Mouse (Mus musculus): ENCODE results near the gene Gm49776. TPM values are rescaled to one million over a fixed set of nuclear protein-coding genes. Genes with fewer than 3 reads are reported as not detected.

Gene Gm49776
- polyA plus RNA-seq, 1 experiment from 2014 or later, result not detected

- Histone ChIP-seq H3K27me3 (ENCODE audit: control insufficient read depth, insufficient read depth, low read length) (no peaks in the 10 kb centered on the region), H3K4me2 (no peak overlapping the region), H3K36me3 (ENCODE audit: control insufficient read depth, insufficient read depth, low read length) (peaks cover 9% of the 10 kb centered on the region), H3K9me3 (ENCODE audit: control insufficient read depth, low read length) (no peaks in the 10 kb centered on the region), H3K9ac (ENCODE audit: low read length) (no peak overlapping the region), H3K4me3 (ENCODE audit: low read depth, low read length) (no peak overlapping the region), H3K4me1 (ENCODE audit: control insufficient read depth, insufficient read depth, low read length) (peaks cover 8% of the 10 kb centered on the region), H3K27ac (ENCODE audit: low read depth, low read length) (no peak overlapping the region)
- no peak for DNase-seq (ENCODE audit: low spot score, missing footprints)
- no peak for ATAC-seq (ENCODE audit: low FRiP score)
- WGBS, result 87% methylated on average over 11 of the region's 11 CpGs
Observed at GRCm38 (mm10) chr16:18229622-18230021, 28.5 kb downstream of the Gm49776 start.

DNA sequence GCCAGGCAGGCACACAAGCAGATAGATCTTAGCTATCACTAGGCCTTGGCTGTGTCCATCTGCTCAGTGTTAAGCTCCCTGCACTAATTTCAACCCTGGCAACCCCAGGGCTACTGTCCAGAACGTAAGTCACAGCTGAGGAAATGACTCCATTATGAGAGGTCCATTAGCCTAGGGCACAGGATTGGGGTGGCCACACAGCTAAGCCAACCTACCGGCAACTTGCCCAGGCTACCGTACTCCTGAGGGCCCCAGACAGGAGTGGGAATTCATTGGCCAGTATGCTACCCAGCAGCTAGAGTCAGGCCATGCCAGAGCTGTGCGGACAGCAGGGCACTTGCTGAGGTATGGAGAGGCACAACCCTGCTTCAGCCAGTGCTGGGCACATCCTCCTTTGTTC lies 29.3 kb downstream of the Gm49776 start:
- 99% methylated on average over 4 of the region's 4 CpGs for WGBS

DNA sequence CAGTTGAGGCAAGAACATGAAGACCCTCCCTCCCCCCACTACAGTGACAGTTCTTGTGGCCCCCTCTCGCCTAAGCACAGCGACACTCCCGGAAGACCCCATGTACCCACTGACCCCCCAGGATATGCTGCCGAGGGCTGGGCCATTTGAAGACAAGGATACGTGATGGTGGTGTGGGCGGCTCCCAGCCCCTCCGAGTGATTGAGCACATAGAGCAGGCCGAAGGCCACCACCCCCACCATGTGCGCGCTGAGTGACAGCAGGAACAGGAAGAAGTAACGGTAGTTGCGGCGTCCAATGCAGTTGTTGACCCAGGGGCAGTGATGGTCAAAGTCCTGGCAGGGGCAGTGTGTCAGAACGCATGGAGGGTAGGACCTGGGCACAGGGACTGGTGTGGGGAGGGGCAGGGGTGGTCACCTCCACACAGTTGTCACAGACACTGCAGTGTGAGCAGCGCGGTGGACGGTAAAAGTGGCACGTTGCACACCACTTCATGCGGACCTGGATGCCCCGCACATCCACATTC lies 30.2 kb downstream of the Gm49776 start:
- Histone ChIP-seq H3K4me1 (ENCODE audit: control insufficient read depth, insufficient read depth, low read length) (no peaks in the 10 kb centered on the region), H3K36me3 (ENCODE audit: control insufficient read depth, insufficient read depth, low read length) (peaks cover 12% of the 10 kb centered on the region), H3K4me3 (ENCODE audit: low read depth, low read length) (no peak overlapping the region), H3K27ac (ENCODE audit: low read depth, low read length) (no peak overlapping the region), H3K27me3 (ENCODE audit: control insufficient read depth, insufficient read depth, low read length) (no peaks in the 10 kb centered on the region), H3K9ac (ENCODE audit: low read length) (no peak overlapping the region), H3K9me3 (ENCODE audit: control insufficient read depth, low read length) (no peaks in the 10 kb centered on the region), H3K4me2 (no peak overlapping the region)
- ATAC-seq (ENCODE audit: low FRiP score) (no peak), DNase-seq (ENCODE audit: low spot score, missing footprints) (peak; percentile 74)
- 94% methylated on average over 20 of the region's 20 CpGs for WGBS

More for the DNA sequence above, 29.3 kb downstream of the Gm49776 start:
- no peak for ATAC-seq (ENCODE audit: low FRiP score)
- H3K27me3 ChIP-seq (ENCODE audit: control insufficient read depth, insufficient read depth, low read length), result no peaks in the 10 kb centered on the region
- no peaks in the 10 kb centered on the region for H3K9me3 ChIP-seq (ENCODE audit: control insufficient read depth, low read length)
- peaks cover 12% of the 10 kb centered on the region for H3K36me3 ChIP-seq (ENCODE audit: control insufficient read depth, insufficient read depth, low read length)
- no peak overlapping the region for H3K9ac ChIP-seq (ENCODE audit: low read length)
- peaks cover 1% of the 10 kb centered on the region; the same call in 1 of the 2 replicates for H3K4me1 ChIP-seq (ENCODE audit: control insufficient read depth, insufficient read depth, low read length)
- H3K4me2 ChIP-seq, result no peak overlapping the region
- H3K27ac ChIP-seq (ENCODE audit: low read depth, low read length), result no peak overlapping the region
- DNase-seq (ENCODE audit: low spot score, missing footprints), result no peak
- H3K4me3 ChIP-seq (ENCODE audit: low read depth, low read length), result no peak overlapping the region

DNA sequence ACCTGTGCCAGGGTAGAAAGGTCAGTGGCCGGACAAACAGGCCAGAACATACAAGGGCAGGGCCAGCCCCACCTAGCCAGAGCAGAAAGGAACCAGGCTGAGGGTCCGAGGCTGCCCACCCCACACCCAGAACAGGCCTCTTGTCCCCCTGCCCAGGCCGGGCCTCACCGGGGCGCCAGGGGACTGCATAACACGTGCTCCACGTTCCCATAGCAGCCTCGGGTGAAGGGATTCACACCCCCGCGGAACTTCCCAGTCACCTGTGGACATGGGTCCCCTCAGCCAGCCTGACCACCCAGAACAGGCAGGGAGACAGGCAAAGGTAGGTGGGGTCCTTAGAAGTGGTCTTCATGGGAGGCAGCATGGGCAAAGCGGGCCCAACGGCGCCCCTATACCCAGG lies 30.9 kb downstream of the Gm49776 start:
- Histone ChIP-seq H3K9ac (ENCODE audit: low read length) (no peak overlapping the region), H3K4me3 (ENCODE audit: low read depth, low read length) (no peak overlapping the region), H3K9me3 (ENCODE audit: control insufficient read depth, low read length) (no peaks in the 10 kb centered on the region), H3K36me3 (ENCODE audit: control insufficient read depth, insufficient read depth, low read length) (peaks cover 12% of the 10 kb centered on the region), H3K27ac (ENCODE audit: low read depth, low read length) (no peak overlapping the region), H3K27me3 (ENCODE audit: control insufficient read depth, insufficient read depth, low read length) (no peaks in the 10 kb centered on the region), H3K4me2 (no peak overlapping the region), H3K4me1 (ENCODE audit: control insufficient read depth, insufficient read depth, low read length) (no peaks in the 10 kb centered on the region)
- 95% methylated on average over 13 of the region's 13 CpGs for WGBS
- DNase-seq (ENCODE audit: low spot score, missing footprints) (no peak), ATAC-seq (ENCODE audit: low FRiP score) (no peak)

GRCm38 (mm10) chr16:18222188-18222587 lies 35.9 kb downstream of the Gm49776 start:
- Histone ChIP-seq H3K9me3 (ENCODE audit: control insufficient read depth, low read length) (no peaks in the 10 kb centered on the region), H3K36me3 (ENCODE audit: control insufficient read depth, insufficient read depth, low read length) (peaks cover 12% of the 10 kb centered on the region), H3K9ac (ENCODE audit: low read length) (no peak overlapping the region), H3K4me1 (ENCODE audit: control insufficient read depth, insufficient read depth, low read length) (peaks cover 7% of the 10 kb centered on the region), H3K27me3 (ENCODE audit: control insufficient read depth, insufficient read depth, low read length) (no peaks in the 10 kb centered on the region), H3K27ac (ENCODE audit: low read depth, low read length) (no peak overlapping the region), H3K4me3 (ENCODE audit: low read depth, low read length) (no peak overlapping the region), H3K4me2 (no peak overlapping the region)
- no peak for ATAC-seq (ENCODE audit: low FRiP score)
- 87% methylated on average over 11 of the region's 11 CpGs for WGBS
- no peak for DNase-seq (ENCODE audit: low spot score, missing footprints)

DNA sequence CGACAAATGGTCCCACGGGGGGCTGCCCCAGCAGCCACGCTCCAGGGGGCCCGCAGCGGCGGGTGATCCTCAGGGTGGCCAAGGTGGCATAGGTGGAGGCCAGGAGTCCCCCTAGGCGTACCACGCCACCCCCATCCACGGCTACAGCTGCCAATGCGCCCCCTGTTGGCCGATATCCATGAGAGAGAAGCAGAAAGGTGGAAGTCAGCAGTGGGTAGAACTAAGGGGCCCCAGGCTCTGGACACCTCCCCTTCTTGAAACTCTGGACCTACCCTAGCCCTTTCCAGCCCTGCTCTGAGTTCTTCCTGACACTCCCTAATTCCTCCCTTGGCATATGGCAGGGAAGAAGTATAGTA lies 36.6 kb downstream of the Gm49776 start:
- Histone ChIP-seq H3K36me3 (ENCODE audit: control insufficient read depth, insufficient read depth, low read length) (peaks cover 11% of the 10 kb centered on the region), H3K9me3 (ENCODE audit: control insufficient read depth, low read length) (no peaks in the 10 kb centered on the region), H3K4me2 (no peak overlapping the region), H3K4me3 (ENCODE audit: low read depth, low read length) (no peak overlapping the region), H3K27ac (ENCODE audit: low read depth, low read length) (no peak overlapping the region), H3K9ac (ENCODE audit: low read length) (no peak overlapping the region), H3K27me3 (ENCODE audit: control insufficient read depth, insufficient read depth, low read length) (no peaks in the 10 kb centered on the region), H3K4me1 (ENCODE audit: control insufficient read depth, insufficient read depth, low read length) (peaks cover 7% of the 10 kb centered on the region)
- DNase-seq (ENCODE audit: low spot score, missing footprints) (no peak), ATAC-seq (ENCODE audit: low FRiP score) (no peak)
- WGBS, result 73% methylated on average over 11 of the region's 11 CpGs

- ATAC-seq (ENCODE audit: low FRiP score) (no peak), DNase-seq (ENCODE audit: low spot score, missing footprints) (no peak)
- H3K4me2 ChIP-seq, result no peak overlapping the region
- no peaks in the 10 kb centered on the region for H3K9me3 ChIP-seq (ENCODE audit: control insufficient read depth, low read length)
- H3K27ac ChIP-seq (ENCODE audit: low read depth, low read length), result no peak overlapping the region
- no peak overlapping the region for H3K9ac ChIP-seq (ENCODE audit: low read length)
- no peaks in the 10 kb centered on the region for H3K27me3 ChIP-seq (ENCODE audit: control insufficient read depth, insufficient read depth, low read length)
- H3K4me1 ChIP-seq (ENCODE audit: control insufficient read depth, insufficient read depth, low read length), result peaks cover 7% of the 10 kb centered on the region
- 90% methylated on average over 6 of the region's 6 CpGs for WGBS
- peaks cover 7% of the 10 kb centered on the region; the same call in 1 of the 2 replicates for H3K36me3 ChIP-seq (ENCODE audit: control insufficient read depth, insufficient read depth, low read length)
- no peak overlapping the region for H3K4me3 ChIP-seq (ENCODE audit: low read depth, low read length)
Observed at GRCm38 (mm10) chr16:18220856-18221542, 37.1 kb downstream of the Gm49776 start.

DNA sequence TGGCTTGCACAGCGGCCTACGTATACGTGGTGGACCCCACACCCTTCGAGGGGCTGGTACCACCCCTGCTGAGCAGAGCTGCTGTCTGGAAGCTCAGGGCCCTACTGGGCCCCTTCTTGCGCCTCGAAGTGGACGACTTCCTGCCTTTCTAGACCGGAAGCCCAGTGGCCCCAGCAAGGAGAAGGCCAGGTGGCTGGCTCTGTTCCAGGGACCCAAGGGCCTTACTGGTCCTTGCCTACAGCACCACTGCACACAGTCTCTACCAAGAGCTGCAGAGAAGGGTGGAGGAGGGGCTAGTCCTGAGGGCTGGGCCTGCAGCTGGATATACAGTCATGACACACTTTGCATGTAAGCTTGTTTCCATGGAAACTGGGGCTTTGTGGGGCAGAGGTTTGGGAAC lies 38.1 kb downstream of the Gm49776 start:
- 60% methylated on average over 8 of the region's 8 CpGs for WGBS
- DNase-seq (ENCODE audit: low spot score, missing footprints) (peak; percentile 85), ATAC-seq (ENCODE audit: low FRiP score) (peak; percentile 62; the same call in 1 of the 2 replicates)

GRCm38 (mm10) chr16:18218580-18218996 lies 39.5 kb downstream of the Gm49776 start:
- Histone ChIP-seq H3K36me3 (ENCODE audit: control insufficient read depth, insufficient read depth, low read length) (no peaks in the 10 kb centered on the region), H3K4me2 (no peak overlapping the region), H3K27ac (ENCODE audit: low read depth, low read length) (no peak overlapping the region), H3K9me3 (ENCODE audit: control insufficient read depth, low read length) (no peaks in the 10 kb centered on the region), H3K27me3 (ENCODE audit: control insufficient read depth, insufficient read depth, low read length) (no peaks in the 10 kb centered on the region), H3K4me3 (ENCODE audit: low read depth, low read length) (no peak overlapping the region), H3K4me1 (ENCODE audit: control insufficient read depth, insufficient read depth, low read length) (peaks cover 18% of the 10 kb centered on the region), H3K9ac (ENCODE audit: low read length) (no peak overlapping the region)
- WGBS, result 84% methylated on average over 9 of the region's 9 CpGs
- ATAC-seq (ENCODE audit: low FRiP score) (no peak), DNase-seq (ENCODE audit: low spot score, missing footprints) (no peak)

More for the DNA sequence above, 38.1 kb downstream of the Gm49776 start:
- H3K27me3 ChIP-seq (ENCODE audit: control insufficient read depth, insufficient read depth, low read length), result no peaks in the 10 kb centered on the region
- H3K4me3 ChIP-seq (ENCODE audit: low read depth, low read length), result no peak overlapping the region
- H3K9ac ChIP-seq (ENCODE audit: low read length), result no peak overlapping the region
- H3K9me3 ChIP-seq (ENCODE audit: control insufficient read depth, low read length), result no peaks in the 10 kb centered on the region
- H3K27ac ChIP-seq (ENCODE audit: low read depth, low read length), result no peak overlapping the region
- H3K4me1 ChIP-seq (ENCODE audit: control insufficient read depth, insufficient read depth, low read length), result peaks cover 7% of the 10 kb centered on the region
- no peak overlapping the region for H3K4me2 ChIP-seq
- peaks cover 3% of the 10 kb centered on the region; the same call in 1 of the 2 replicates for H3K36me3 ChIP-seq (ENCODE audit: control insufficient read depth, insufficient read depth, low read length)

All from midbrain, embryonic 11.5 days (tissue).